9 mouse cellular contexts compared by ENCODE assay signal in genomic region chr4:106936741-106937140, GRCm38 (mm10). TPM values are rescaled to one million over a fixed set of nuclear protein-coding genes. Genes with fewer than 3 reads are reported as not detected.
DNase-seq lines count a peak whose midpoint lies in the region; ATAC-seq lines count a peak whose summit lies in the region.
"Had no signal": no experiment of that assay in that cellular context is flagged by ENCODE, and none has a peak within 500 bp of the region (broad histone marks: within the 10 kb centered on the region; RNA-seq: fewer than 3 reads in every experiment).

No protein-coding gene starts in this region.

- DNase-seq in kidney, postnatal 14 days = peak; percentile 29
- no peak for DNase-seq in kidney, adult 9 months
- DNase-seq in thymus, adult 18-20 months = no peak
- DNase-seq in adrenal gland, adult 2 months = no peak

- no peaks in the 10 kb centered on the region for H3K27me3 ChIP-seq in forebrain, embryonic 12.5 days
- H3K27me3 ChIP-seq in limb, embryonic 13.5 days = no peaks in the 10 kb centered on the region
- no peaks in the 10 kb centered on the region for H3K27me3 ChIP-seq in neural tube, embryonic 15.5 days (replicated peaks)

- ATAC-seq in forebrain, embryonic 12.5 days (ENCODE audit: low FRiP score) = peak; percentile 24; the same call in 1 of the 2 replicates
- no peak for ATAC-seq in limb, embryonic 13.5 days (ENCODE audit: low FRiP score, low read depth)
- no peak for ATAC-seq in neural tube, embryonic 15.5 days (ENCODE audit: low FRiP score)
- no peak for ATAC-seq in megakaryocyte-erythroid progenitor cell, adult 5-6 weeks (replicated peaks; ENCODE audit: low FRiP score, low TSS enrichment, poor library complexity, severe bottlenecking)

- no peaks in the 10 kb centered on the region for H3K9me3 ChIP-seq in forebrain, embryonic 12.5 days
- H3K9me3 ChIP-seq in limb, embryonic 13.5 days = no peaks in the 10 kb centered on the region
- H3K9me3 ChIP-seq in neural tube, embryonic 15.5 days (replicated peaks) = no peaks in the 10 kb centered on the region

- H3K4me3 ChIP-seq in forebrain, embryonic 12.5 days (replicated peaks) = no peak overlapping the region
- no peak overlapping the region for H3K4me3 ChIP-seq in limb, embryonic 13.5 days
- no peak overlapping the region for H3K4me3 ChIP-seq in neural tube, embryonic 15.5 days (replicated peaks)
- H3K4me3 ChIP-seq: heart, adult 2 months had no signal

- H3K4me1 ChIP-seq in forebrain, embryonic 12.5 days = peaks cover 97% of the 10 kb centered on the region
- H3K4me1 ChIP-seq in limb, embryonic 13.5 days = peaks cover 91% of the 10 kb centered on the region
- peaks cover 87% of the 10 kb centered on the region for H3K4me1 ChIP-seq in neural tube, embryonic 15.5 days

- H3K36me3 ChIP-seq in forebrain, embryonic 12.5 days (replicated peaks) = peaks cover 34% of the 10 kb centered on the region
- H3K36me3 ChIP-seq in limb, embryonic 13.5 days = peaks cover 67% of the 10 kb centered on the region
- peaks cover 3% of the 10 kb centered on the region; the same call in 1 of the 2 replicates for H3K36me3 ChIP-seq in neural tube, embryonic 15.5 days

- peak overlapping the region; percentile 94 for H3K27ac ChIP-seq in forebrain, embryonic 12.5 days
- H3K27ac ChIP-seq in limb, embryonic 13.5 days = peak overlapping the region; percentile 72
- H3K27ac ChIP-seq in neural tube, embryonic 15.5 days (replicated peaks) = peak overlapping the region; percentile 42; the same call in 1 of the 2 replicates
- H3K27ac ChIP-seq: heart, adult 2 months had no signal

- WGBS in forebrain, embryonic 12.5 days = 5% methylated on average over 8 of the region's 8 CpGs
- 28% methylated on average over 8 of the region's 8 CpGs for WGBS in limb, embryonic 13.5 days
- WGBS in neural tube, embryonic 15.5 days = 20% methylated on average over 8 of the region's 8 CpGs

- peak overlapping the region; percentile 48 for H3K9ac ChIP-seq in forebrain, embryonic 12.5 days
- peak overlapping the region; percentile 53; the same call in 1 of the 2 replicates for H3K9ac ChIP-seq in limb, embryonic 13.5 days
- no peak overlapping the region for H3K9ac ChIP-seq in neural tube, embryonic 15.5 days (replicated peaks)

- peak overlapping the region; percentile 26 for H3K4me2 ChIP-seq in forebrain, embryonic 12.5 days
- no peak overlapping the region for H3K4me2 ChIP-seq in limb, embryonic 13.5 days (replicated peaks)
- no peak overlapping the region for H3K4me2 ChIP-seq in neural tube, embryonic 15.5 days

RNA-seq across cellular contexts. Expression of gene Ssbp3, which starts 26.2 kb away (rescaled TPM):
- polyA plus RNA-seq in forebrain, embryonic 12.5 days (2016; fragmentation: Nextera tagmentation; extraction: Ambion mirVana) = 198 and 214 TPM in 2 replicates
- 171 and 173 TPM in 2 replicates for polyA plus RNA-seq in limb, embryonic 13.5 days (2015; fragmentation: Nextera tagmentation; extraction: Ambion mirVana)
- 118 and 130 TPM in 2 replicates for polyA plus RNA-seq in neural tube, embryonic 15.5 days (2015; fragmentation: Nextera tagmentation; extraction: Ambion mirVana)
- 10 to 100 TPM; 73.9 to 88.5 TPM for total RNA-seq in adrenal gland, adult 2 months (2021)
- polyA plus RNA-seq in adrenal gland, adult 2 months (2012; rRNA removed) = 54.3 and 85.0 TPM in 2 replicates
- 104 and 138 TPM in 2 replicates for total RNA-seq in megakaryocyte-erythroid progenitor cell, adult 5-6 weeks (2014; fragmentation: Nextera tagmentation)
- total RNA-seq in megakaryocyte-erythroid progenitor cell, adult 5-6 weeks (2017) = 50.5 and 63.4 TPM in 2 replicates

Comparison
In these comparisons a context has a peak if more than half of its experiments do, and no peak if none do; other contexts are left out.
1. H3K27ac ChIP-seq: peak in every context shown above with its lines; median percentile 94 in forebrain, embryonic 12.5 days; 72 in limb, embryonic 13.5 days; 42 in neural tube, embryonic 15.5 days.